Mouse (Mus musculus) cortical plate, adult 2 months (tissue): Measurements from ENCODE around the gene Prss50.

ENCODE experiments used
- CTCF ChIP-seq: fragments of 200-500 bp; IDR thresholded peaks from 2 replicates; pipeline ENCODE4 v1.5.1; 2011; ENCODE audit warnings: mild to moderate bottlenecking, control low read depth, low read length; ENCODE audit not compliant: insufficient read depth; ENCODE audit errors: extremely low read depth
- POLR2A ChIP-seq: fragments of 200-500 bp; IDR thresholded peaks from 2 replicates; pipeline ENCODE4 v1.6.1; 2011; ENCODE audit warnings: mild to moderate bottlenecking, low read length, control low read depth; ENCODE audit not compliant: insufficient read depth; ENCODE audit errors: extremely low read depth

GRCm38 (mm10) chr9:110907201-110907837 is 49.6 kb downstream of the Prss50 start:
- TF ChIP-seq CTCF: no peak
- TF ChIP-seq POLR2A: no peak
